Comparison of ENCODE assay signal across 8 mouse cellular contexts in the genomic region with DNA sequence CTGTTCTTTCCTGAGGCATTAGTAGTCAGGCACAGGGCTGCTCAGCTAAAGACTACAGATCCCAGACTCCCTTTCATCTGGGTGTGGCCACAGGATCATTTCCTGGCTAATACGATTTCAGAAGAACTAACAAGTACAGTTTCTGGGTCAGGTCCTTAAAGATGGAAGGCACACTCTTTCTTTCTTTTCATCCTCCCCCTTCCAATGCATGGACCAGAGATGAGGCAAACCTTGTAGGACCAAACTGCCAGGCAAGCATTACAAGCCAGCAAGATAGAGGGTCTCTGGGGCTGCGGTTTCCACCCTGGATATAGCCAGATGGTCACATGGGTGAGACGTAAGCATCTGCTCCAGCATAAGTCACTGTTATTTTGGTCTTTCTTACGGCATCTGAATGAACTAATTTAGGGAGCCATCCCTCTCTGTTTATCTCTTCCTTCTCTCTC. TPM values are rescaled to one million over a fixed set of nuclear protein-coding genes. Genes with fewer than 3 reads are reported as not detected.
A peak's percentile ranks its signal among the peaks of the same experiment; 100 is the strongest.
DNase-seq lines count a peak whose midpoint lies in the region; ATAC-seq lines count a peak whose summit lies in the region.

No protein-coding gene starts in this region.

- WGBS in embryonic facial prominence, embryonic 13.5 days, result 60% methylated on average over 4 of the region's 4 CpGs
- 74% methylated on average over 4 of the region's 4 CpGs for WGBS in embryonic facial prominence, embryonic 10.5 days
- WGBS in neural tube, embryonic 13.5 days, result 49% methylated on average over 4 of the region's 4 CpGs
- WGBS in intestine, embryonic 14.5 days, result 59% methylated on average over 4 of the region's 4 CpGs

- no peaks in the 10 kb centered on the region for H3K27me3 ChIP-seq in embryonic facial prominence, embryonic 13.5 days
- no peaks in the 10 kb centered on the region for H3K27me3 ChIP-seq in embryonic facial prominence, embryonic 10.5 days (replicated peaks; ENCODE audit: low read depth, poor library complexity, severe bottlenecking)
- no peaks in the 10 kb centered on the region for H3K27me3 ChIP-seq in neural tube, embryonic 13.5 days
- H3K27me3 ChIP-seq in intestine, embryonic 14.5 days (replicated peaks; ENCODE audit: control insufficient read depth, insufficient read depth, low read length), result no peaks in the 10 kb centered on the region

- no peak for ATAC-seq in embryonic facial prominence, embryonic 13.5 days (ENCODE audit: insufficient number of reproducible peaks, insufficient read depth, low FRiP score, low TSS enrichment, low read depth)
- no peak for ATAC-seq in neural tube, embryonic 13.5 days (ENCODE audit: low read depth)
- ATAC-seq in intestine, embryonic 14.5 days (replicated peaks; ENCODE audit: low FRiP score, low TSS enrichment, low read depth), result no peak

- H3K9me3 ChIP-seq in embryonic facial prominence, embryonic 13.5 days, result no peaks in the 10 kb centered on the region
- no peaks in the 10 kb centered on the region for H3K9me3 ChIP-seq in embryonic facial prominence, embryonic 10.5 days
- H3K9me3 ChIP-seq in neural tube, embryonic 13.5 days, result no peaks in the 10 kb centered on the region
- no peaks in the 10 kb centered on the region for H3K9me3 ChIP-seq in intestine, embryonic 14.5 days (ENCODE audit: control insufficient read depth, low read length)

- H3K4me2 ChIP-seq in embryonic facial prominence, embryonic 13.5 days, result 0 out of 2 replicates have a peak overlapping the region, but pooled peaks have one; percentile 12
- H3K4me2 ChIP-seq in neural tube, embryonic 13.5 days, result peak overlapping the region; percentile 32
- peak overlapping the region; percentile 13; the same call in 1 of the 2 replicates for H3K4me2 ChIP-seq in intestine, embryonic 14.5 days (ENCODE audit: low read length)

- H3K9ac ChIP-seq in embryonic facial prominence, embryonic 13.5 days, result no peak overlapping the region
- H3K9ac ChIP-seq in neural tube, embryonic 13.5 days, result peak overlapping the region; percentile 44
- no peak overlapping the region for H3K9ac ChIP-seq in intestine, embryonic 14.5 days (ENCODE audit: low read length)

- no peak overlapping the region for H3K4me3 ChIP-seq in embryonic facial prominence, embryonic 13.5 days
- H3K4me3 ChIP-seq in embryonic facial prominence, embryonic 10.5 days, result no peak overlapping the region
- H3K4me3 ChIP-seq in neural tube, embryonic 13.5 days, result peak overlapping the region; percentile 16; the same call in 1 of the 2 replicates
- no peak overlapping the region for H3K4me3 ChIP-seq in intestine, embryonic 14.5 days (ENCODE audit: low read depth, low read length)

- no peak for DNase-seq in embryonic facial prominence, embryonic 10.5 days (ENCODE audit: low spot score)
- DNase-seq in neural tube, embryonic 10.5 days (ENCODE audit: extremely low spot score, low spot score), result no peak
- DNase-seq in intestine, embryonic 14.5 days (ENCODE audit: low spot score), result no peak
- peak; percentile 71 for DNase-seq in telencephalon, adult 2 months (ENCODE audit: low read depth, low spot score)
- no peak for DNase-seq in thymus, postnatal 4 days
- no peak for DNase-seq in urinary bladder, adult 18-20 months (ENCODE audit: low spot score in 2 of 2)

- H3K27ac ChIP-seq in embryonic facial prominence, embryonic 13.5 days, result no peak overlapping the region
- H3K27ac ChIP-seq in embryonic facial prominence, embryonic 10.5 days (replicated peaks), result no peak overlapping the region
- no peak overlapping the region for H3K27ac ChIP-seq in neural tube, embryonic 13.5 days (replicated peaks)
- H3K27ac ChIP-seq in intestine, embryonic 14.5 days (ENCODE audit: low read depth), result no peak overlapping the region

- H3K4me1 ChIP-seq in embryonic facial prominence, embryonic 13.5 days, result peaks cover 46% of the 10 kb centered on the region
- H3K4me1 ChIP-seq in embryonic facial prominence, embryonic 10.5 days, result peaks cover 43% of the 10 kb centered on the region
- H3K4me1 ChIP-seq in neural tube, embryonic 13.5 days (replicated peaks), result peaks cover 55% of the 10 kb centered on the region
- peaks cover 7% of the 10 kb centered on the region for H3K4me1 ChIP-seq in intestine, embryonic 14.5 days (replicated peaks; ENCODE audit: control insufficient read depth, insufficient read depth, low read length)

- peaks cover 8% of the 10 kb centered on the region for H3K36me3 ChIP-seq in embryonic facial prominence, embryonic 13.5 days
- peaks cover 12% of the 10 kb centered on the region for H3K36me3 ChIP-seq in embryonic facial prominence, embryonic 10.5 days (replicated peaks)
- H3K36me3 ChIP-seq in neural tube, embryonic 13.5 days, result no peaks in the 10 kb centered on the region
- 0 out of 2 replicates have a peak, but pooled peaks cover 4% of the 10 kb centered on the region for H3K36me3 ChIP-seq in intestine, embryonic 14.5 days (ENCODE audit: control insufficient read depth, insufficient read depth, low read length)

RNA-seq across cellular contexts. Expression of gene Cd276, which starts 10.3 kb away (rescaled TPM):
- 58.4 and 58.6 TPM in 2 replicates for polyA plus RNA-seq in embryonic facial prominence, embryonic 13.5 days (2015; fragmentation: Nextera tagmentation; extraction: Ambion mirVana)
- 47.8 and 49.7 TPM in 2 replicates for polyA plus RNA-seq in embryonic facial prominence, embryonic 10.5 days (2016; fragmentation: Nextera tagmentation; extraction: Ambion mirVana)
- 40.7 and 42.1 TPM in 2 replicates for polyA plus RNA-seq in neural tube, embryonic 13.5 days (2015; fragmentation: Nextera tagmentation; extraction: Ambion mirVana)
- polyA plus RNA-seq in intestine, embryonic 14.5 days (2014; fragmentation: Nextera tagmentation; extraction: Ambion mirVana), result 35.6 and 37.5 TPM in 2 replicates

RNA-seq across cellular contexts. Expression of gene Nptn, which starts 37.1 kb away (rescaled TPM):
- polyA plus RNA-seq in embryonic facial prominence, embryonic 13.5 days (2015; fragmentation: Nextera tagmentation; extraction: Ambion mirVana), result 106 and 130 TPM in 2 replicates
- polyA plus RNA-seq in embryonic facial prominence, embryonic 10.5 days (2016; fragmentation: Nextera tagmentation; extraction: Ambion mirVana), result 51.3 and 53.5 TPM in 2 replicates
- 156 and 161 TPM in 2 replicates for polyA plus RNA-seq in neural tube, embryonic 13.5 days (2015; fragmentation: Nextera tagmentation; extraction: Ambion mirVana)
- polyA plus RNA-seq in intestine, embryonic 14.5 days (2014; fragmentation: Nextera tagmentation; extraction: Ambion mirVana), result 129 and 131 TPM in 2 replicates

RNA-seq across cellular contexts. Expression of gene Insyn1, which starts 56.5 kb away (rescaled TPM):
- polyA plus RNA-seq in embryonic facial prominence, embryonic 13.5 days (2015; fragmentation: Nextera tagmentation; extraction: Ambion mirVana), result 3.6 and 5.1 TPM in 2 replicates
- polyA plus RNA-seq in embryonic facial prominence, embryonic 10.5 days (2016; fragmentation: Nextera tagmentation; extraction: Ambion mirVana), result 0.85 and 1.1 TPM in 2 replicates
- 6.8 and 7.9 TPM in 2 replicates for polyA plus RNA-seq in neural tube, embryonic 13.5 days (2015; fragmentation: Nextera tagmentation; extraction: Ambion mirVana)
- 1.2 and 1.9 TPM in 2 replicates for polyA plus RNA-seq in intestine, embryonic 14.5 days (2014; fragmentation: Nextera tagmentation; extraction: Ambion mirVana)
